Mouse (Mus musculus) hindbrain, embryonic 14.5 days (tissue): ENCODE data around the gene Dcst1. TPM values are rescaled to one million over a fixed set of nuclear protein-coding genes. Genes with fewer than 3 reads are reported as not detected.

Experiments used
- ATAC-seq: fragments of 200-750 bp; cut with Nextera tagmentation; 2 replicates; pipeline ENCODE4 v1.8.0; 2017; ENCODE audit warnings: moderate number of reproducible peaks, mild to moderate bottlenecking, moderate TSS enrichment, moderate library complexity; ENCODE audit not compliant: low FRiP score
- DNase-seq: peaks from one replicate; pipeline ENCODE4 v3.0.0-alpha.2; 2015; ENCODE audit warnings: low spot score
- H3K27ac ChIP-seq: fragments of 300-500 bp; sonication (generic); 2 replicates; pipeline ENCODE4 v1.5.1; 2014; ENCODE audit warnings: mild to moderate bottlenecking, moderate library complexity
- H3K27me3 ChIP-seq: fragments of 300-500 bp; sonication (generic); 2 replicates; pipeline ENCODE4 v1.6.1; 2014; ENCODE audit warnings: mild to moderate bottlenecking, low read length, mixed read lengths; ENCODE audit not compliant: control insufficient read depth, insufficient read depth
- H3K36me3 ChIP-seq: fragments of 300-500 bp; sonication (generic); replicated peaks from 2 replicates; pipeline ENCODE4 v1.6.1; 2014; ENCODE audit not compliant: control insufficient read depth, insufficient read depth
- H3K4me1 ChIP-seq: fragments of 300-500 bp; sonication (generic); replicated peaks from 2 replicates; pipeline ENCODE4 v1.6.1; 2014; ENCODE audit warnings: antibody characterized with exemption, low read length, mixed read lengths; ENCODE audit not compliant: control insufficient read depth, insufficient read depth
- H3K4me2 ChIP-seq: fragments of 300-500 bp; sonication (generic); replicated peaks from 2 replicates; pipeline ENCODE4 v1.6.1; 2014; ENCODE audit warnings: mild to moderate bottlenecking, moderate library complexity
- H3K4me3 ChIP-seq: fragments of 300-500 bp; sonication (generic); replicated peaks from 2 replicates; pipeline ENCODE4 v1.5.1; 2014; ENCODE audit warnings: mild to moderate bottlenecking, low read length
- H3K9ac ChIP-seq: fragments of 300-500 bp; sonication (generic); 2 replicates; pipeline ENCODE4 v1.6.1; 2014
- H3K9me3 ChIP-seq: fragments of 300-500 bp; sonication (generic); 2 replicates; pipeline ENCODE4 v1.6.1; 2016; ENCODE audit warnings: low read length; ENCODE audit not compliant: control insufficient read depth
- WGBS: fragments of 180-500 bp; shearing (Covaris S2); extraction: QIAGEN DNeasy Blood & Tissue Kit; methylation state at CpG from one replicate; pipeline ENCODE4 v1.1.7; 2014; 5-methylcytosine and 5-hydroxymethylcytosine counted together
- polyA plus RNA-seq: library from polyadenylated mRNA; unstranded; fragments of >200 nt; fragmentation: Nextera tagmentation; extraction: Ambion mirVana; gene quantifications from 2 replicates; pipeline ENCODE4 v1.2.1, GENCODE M21; 2014

The Dcst1 gene
- polyA plus RNA-seq, 1 experiment from 2014 or later = 0.43 TPM

DNA sequence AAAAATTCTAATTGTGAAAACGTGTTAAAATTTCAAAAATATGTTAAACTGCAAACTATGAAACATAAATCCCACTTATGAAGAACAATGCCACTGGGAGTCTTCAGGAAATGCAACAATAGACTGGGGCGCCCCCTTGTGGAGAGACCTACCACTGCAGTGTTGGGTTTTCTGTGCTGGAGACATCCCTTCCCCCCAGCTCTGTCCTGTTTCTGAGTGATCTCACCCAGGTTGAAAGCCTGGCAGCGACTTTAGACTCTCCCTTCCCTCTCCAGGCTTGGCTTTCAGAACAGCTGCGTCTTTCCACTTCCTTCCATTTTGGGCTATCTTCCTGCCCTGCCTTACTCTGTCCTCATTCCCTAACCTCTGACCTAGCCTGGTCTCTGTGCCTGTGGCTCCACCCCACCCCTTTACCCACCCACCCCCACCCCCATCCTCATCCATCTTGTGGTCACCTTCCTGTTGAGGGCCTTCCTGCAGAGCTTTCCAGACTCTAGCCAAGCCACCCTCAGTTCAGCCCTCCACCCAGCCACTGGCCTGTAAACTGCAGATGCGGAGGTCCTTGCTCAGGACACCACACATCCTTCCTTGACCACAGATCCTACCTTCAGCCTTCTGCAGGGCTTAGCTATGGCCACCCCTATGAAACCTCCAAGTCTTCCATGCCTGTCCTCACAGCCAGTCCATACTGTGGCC, 10.1 kb downstream of the Dcst1 start:
- Histone ChIP-seq H3K4me1 (0 out of 2 replicates have a peak, but pooled peaks cover 8% of the 10 kb centered on the region), H3K27ac (no peak overlapping the region), H3K27me3 (0 out of 2 replicates have a peak, but pooled peaks cover 6% of the 10 kb centered on the region), H3K36me3 (no peaks in the 10 kb centered on the region), H3K4me3 (no peak overlapping the region), H3K4me2 (no peak overlapping the region), H3K9ac (no peak overlapping the region), H3K9me3 (no peaks in the 10 kb centered on the region)
- DNase-seq (peak; percentile 80), ATAC-seq (no peak)
- 19% methylated on average over 5 of the region's 5 CpGs for WGBS

DNA sequence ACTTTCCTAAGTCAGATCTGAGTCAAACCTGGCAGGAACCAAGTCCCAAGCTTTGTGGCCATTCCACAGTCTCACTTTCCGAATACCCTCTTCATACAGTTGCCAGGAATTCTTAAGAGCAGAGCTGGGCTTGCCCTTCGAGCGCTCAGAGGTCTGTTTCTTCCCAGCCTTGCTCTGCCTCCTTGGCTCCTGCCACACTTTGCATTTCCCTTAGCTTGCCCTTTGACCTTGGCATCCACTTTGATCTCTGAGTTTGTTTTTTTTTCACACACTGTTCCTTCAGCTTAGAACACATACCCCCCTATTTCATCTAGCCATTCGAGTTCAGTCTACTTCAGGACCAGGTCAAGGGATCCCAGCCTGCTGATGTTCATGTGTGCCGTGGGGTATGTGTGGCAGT, 13.8 kb downstream of the Dcst1 start:
- no peak overlapping the region for H3K27ac ChIP-seq
- H3K36me3 ChIP-seq = no peaks in the 10 kb centered on the region
- WGBS = 76% methylated on average over 5 of the region's 5 CpGs
- peaks cover 15% of the 10 kb centered on the region; the same call in 1 of the 2 replicates for H3K27me3 ChIP-seq
- H3K4me3 ChIP-seq = no peak overlapping the region
- no peak overlapping the region for H3K4me2 ChIP-seq
- no peaks in the 10 kb centered on the region for H3K9me3 ChIP-seq
- ATAC-seq (no peak), DNase-seq (no peak)
- H3K4me1 ChIP-seq = 0 out of 2 replicates have a peak, but pooled peaks cover 15% of the 10 kb centered on the region
- H3K9ac ChIP-seq = no peak overlapping the region

DNA sequence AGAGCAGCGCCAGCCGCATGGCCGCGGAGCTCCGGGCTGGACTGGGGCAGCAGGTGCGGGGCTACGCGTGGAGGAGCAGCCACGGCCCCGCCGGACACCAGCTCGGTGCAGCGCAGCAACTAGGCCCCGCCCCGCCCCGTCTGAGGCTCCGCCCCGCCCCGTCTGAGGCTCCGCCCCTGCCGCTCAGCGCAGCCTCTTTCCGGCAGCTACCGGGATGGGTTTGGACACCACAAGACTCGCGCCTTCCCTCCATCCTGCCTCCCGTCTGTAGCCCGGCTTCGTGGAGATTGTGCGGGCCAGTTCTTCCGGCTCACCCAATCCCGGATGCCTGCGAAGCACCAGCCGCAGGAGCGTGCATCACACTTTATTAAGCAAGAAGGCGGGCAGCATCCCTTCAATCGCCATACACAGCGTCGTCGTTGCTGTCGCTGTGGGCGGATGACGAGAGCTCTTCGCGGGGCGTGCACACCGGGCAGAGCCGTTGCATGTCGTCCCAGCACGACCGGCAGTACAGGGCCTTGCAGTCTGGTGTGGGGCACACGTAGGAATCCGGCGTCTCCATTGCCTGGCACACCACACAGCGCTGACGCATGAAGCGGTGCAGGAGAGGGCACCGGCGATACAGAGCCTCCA, 15.1 kb downstream of the Dcst1 start, which contains the start of gene Adam15:
Adam15 (minus strand) TSS at position 128 of the 633 bp plus-strand sequence.
- under 1% methylated on average over 56 of the region's 59 CpGs for WGBS

DNA sequence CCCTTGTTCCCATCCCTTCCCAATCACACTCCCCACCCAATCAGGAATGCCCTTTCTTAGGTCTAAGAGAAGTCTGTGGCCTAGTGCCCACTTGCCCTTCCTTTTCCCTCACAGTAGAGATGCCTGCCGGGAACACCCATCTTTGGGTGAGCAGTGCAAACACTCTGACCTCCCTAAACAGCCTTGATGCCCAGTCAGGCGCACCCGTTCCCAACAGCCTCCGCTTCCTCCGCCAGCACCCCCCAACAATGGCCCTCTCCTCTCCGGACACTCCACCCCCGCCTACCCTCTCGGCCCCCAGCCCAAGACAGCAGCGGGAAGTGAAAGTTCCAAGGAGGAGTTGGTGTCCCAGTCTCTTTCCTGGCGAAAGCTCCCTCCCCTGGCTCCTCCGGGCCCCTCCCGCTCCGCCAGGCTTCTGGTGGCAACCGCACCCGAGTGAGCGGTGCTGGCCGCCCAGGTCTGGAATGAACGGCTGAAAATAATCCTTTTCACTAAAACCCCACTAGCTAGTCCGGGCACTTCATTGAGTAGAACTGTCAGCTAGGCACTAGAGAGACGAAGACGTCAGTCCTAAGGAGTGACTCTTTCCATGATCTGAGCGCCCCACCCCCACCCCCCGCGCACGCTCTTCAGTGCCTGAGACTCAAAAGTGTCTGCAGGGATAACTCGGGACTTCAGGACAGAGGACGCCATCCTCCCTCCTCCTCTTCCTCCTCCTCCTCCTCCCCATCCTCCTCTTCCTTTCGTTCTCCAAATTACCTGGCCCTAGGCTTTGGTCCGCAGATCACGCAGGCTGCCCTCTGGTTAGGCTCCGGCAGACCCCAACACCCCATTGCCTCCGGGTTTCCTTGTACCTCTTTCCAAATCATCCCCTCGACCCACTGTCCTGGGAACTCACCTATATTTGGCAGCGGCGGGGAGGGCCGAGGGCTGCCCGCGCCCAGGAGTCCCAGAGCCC, 15.9 kb downstream of the Dcst1 start:
- Histone ChIP-seq H3K4me2 (peak overlapping the region; percentile 92), H3K4me1 (0 out of 2 replicates have a peak, but pooled peaks cover 15% of the 10 kb centered on the region), H3K27me3 (peaks cover 15% of the 10 kb centered on the region; the same call in 1 of the 2 replicates), H3K27ac (peak overlapping the region; percentile 87), H3K4me3 (peak overlapping the region; percentile 50), H3K36me3 (0 out of 2 replicates have a peak, but pooled peaks cover 1% of the 10 kb centered on the region), H3K9ac (peak overlapping the region; percentile 72), H3K9me3 (no peaks in the 10 kb centered on the region)
- peak; percentile 45 for ATAC-seq
- 1% methylated on average over 38 of the region's 38 CpGs for WGBS
- DNase-seq = no peak

More for the DNA sequence above, 15.1 kb downstream of the Dcst1 start, which contains the start of gene Adam15:
- Histone ChIP-seq H3K9ac (peak within 1 kb of the TSS; percentile 72), H3K4me3 (peak within 1 kb of the TSS; percentile 50), H3K9me3 (no peaks in the 10 kb centered on the region), H3K27me3 (peaks cover 15% of the 10 kb centered on the region; the same call in 1 of the 2 replicates), H3K27ac (peak within 1 kb of the TSS; percentile 87), H3K4me1 (0 out of 2 replicates have a peak, but pooled peaks cover 15% of the 10 kb centered on the region), H3K4me2 (peak within 1 kb of the TSS; percentile 92), H3K36me3 (no peaks in the 10 kb centered on the region)
- DNase-seq (peak; percentile 88), ATAC-seq (peak; percentile 92)

DNA sequence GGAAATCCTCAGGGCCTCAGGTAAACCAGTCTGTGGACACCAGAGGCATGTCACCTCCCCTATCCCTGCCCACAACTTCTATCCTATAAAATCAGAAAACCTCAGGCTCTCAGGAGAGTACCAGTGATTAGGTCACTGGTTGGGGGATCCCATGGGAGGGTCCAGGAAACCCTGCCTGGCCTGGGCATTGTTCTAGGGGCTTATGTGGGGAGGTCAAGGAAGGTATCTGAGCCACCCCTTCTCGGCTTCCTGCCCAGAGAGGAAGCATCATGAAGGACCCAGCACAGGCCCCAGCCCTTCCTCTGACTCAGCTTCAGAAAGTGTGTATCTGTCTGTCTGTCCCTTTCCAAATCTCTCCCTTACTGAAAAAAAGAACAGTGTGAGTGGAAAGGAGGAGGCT, 17.1 kb downstream of the Dcst1 start:
- Histone ChIP-seq H3K36me3 (0 out of 2 replicates have a peak, but pooled peaks cover 12% of the 10 kb centered on the region), H3K4me2 (0 out of 2 replicates have a peak overlapping the region, but pooled peaks have one; percentile 92), H3K9me3 (no peaks in the 10 kb centered on the region), H3K27ac (no peak overlapping the region), H3K9ac (no peak overlapping the region), H3K4me1 (0 out of 2 replicates have a peak, but pooled peaks cover 15% of the 10 kb centered on the region), H3K27me3 (peaks cover 15% of the 10 kb centered on the region; the same call in 1 of the 2 replicates), H3K4me3 (no peak overlapping the region)
- DNase-seq (no peak), ATAC-seq (no peak)
- WGBS = 73% methylated on average over 1 of the region's 1 CpGs

DNA sequence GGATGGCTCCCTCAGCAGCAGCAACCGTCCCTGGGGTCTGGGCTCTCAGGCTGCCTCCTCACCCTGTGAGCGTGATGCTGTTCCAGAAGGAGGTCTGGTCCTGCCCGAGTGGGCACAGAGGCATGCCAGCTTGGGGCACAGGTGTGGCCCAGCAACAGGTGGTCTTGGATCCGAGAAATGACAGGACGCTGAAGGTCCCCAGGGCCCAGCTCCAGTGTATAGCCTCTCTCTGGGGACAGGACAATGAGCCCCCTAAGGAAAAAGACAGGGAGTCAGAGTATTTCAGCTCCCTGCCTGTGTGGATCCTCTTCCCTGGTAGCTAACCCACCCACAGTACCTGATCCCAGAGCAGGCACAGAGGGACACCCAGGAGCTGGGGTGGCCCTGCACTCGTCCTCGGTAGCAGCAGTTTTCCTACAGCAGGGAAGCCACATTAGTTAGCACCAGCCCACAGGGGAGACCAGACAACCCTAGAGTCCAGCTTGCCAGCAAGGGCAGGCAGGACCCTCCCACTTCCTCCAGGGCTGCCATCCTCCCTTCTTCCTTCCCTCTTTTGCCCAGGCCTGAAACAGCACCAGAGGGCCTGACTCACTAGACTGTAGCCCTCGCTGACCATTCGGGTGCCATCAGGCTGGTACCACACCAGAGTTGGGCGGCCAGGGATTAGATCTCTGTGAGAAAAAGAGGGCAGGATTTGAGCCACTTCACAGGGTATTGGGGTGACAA, 18.1 kb downstream of the Dcst1 start:
- no peak for ATAC-seq
- no peak overlapping the region for H3K27ac ChIP-seq
- no peaks in the 10 kb centered on the region for H3K9me3 ChIP-seq
- H3K4me3 ChIP-seq = no peak overlapping the region
- peaks cover 9% of the 10 kb centered on the region; the same call in 1 of the 2 replicates for H3K27me3 ChIP-seq
- H3K9ac ChIP-seq = no peak overlapping the region
- no peak overlapping the region for H3K4me2 ChIP-seq
- 80% methylated on average over 10 of the region's 10 CpGs for WGBS
- no peak for DNase-seq
- 0 out of 2 replicates have a peak, but pooled peaks cover 15% of the 10 kb centered on the region for H3K4me1 ChIP-seq
- H3K36me3 ChIP-seq = 0 out of 2 replicates have a peak, but pooled peaks cover 13% of the 10 kb centered on the region

DNA sequence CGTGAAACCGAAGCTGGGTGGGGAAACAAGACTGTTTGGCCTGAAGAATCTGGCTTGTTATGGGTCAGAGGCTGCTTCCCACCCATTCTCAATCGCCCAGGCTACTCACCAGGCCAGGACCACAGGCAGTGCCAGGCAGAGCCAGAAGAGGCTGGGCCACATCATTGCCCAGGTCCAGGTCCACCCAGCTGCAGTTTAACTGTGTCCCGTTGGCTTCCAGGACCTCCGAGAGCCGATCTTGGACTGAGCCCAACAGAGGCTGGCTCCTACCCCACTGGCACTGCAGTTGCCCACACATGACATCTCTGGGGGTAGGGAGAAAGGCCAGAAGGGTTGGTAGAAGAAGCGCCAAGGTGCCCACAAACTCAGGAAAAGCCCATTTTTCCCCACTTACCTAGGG, 21.8 kb downstream of the Dcst1 start:
- Histone ChIP-seq H3K9me3 (no peaks in the 10 kb centered on the region), H3K4me3 (no peak overlapping the region), H3K4me1 (peaks cover 23% of the 10 kb centered on the region), H3K36me3 (0 out of 2 replicates have a peak, but pooled peaks cover 13% of the 10 kb centered on the region), H3K9ac (no peak overlapping the region), H3K4me2 (no peak overlapping the region), H3K27me3 (peaks cover 6% of the 10 kb centered on the region; the same call in 1 of the 2 replicates), H3K27ac (no peak overlapping the region)
- 83% methylated on average over 7 of the region's 7 CpGs for WGBS
- no peak for DNase-seq
- no peak for ATAC-seq

DNA sequence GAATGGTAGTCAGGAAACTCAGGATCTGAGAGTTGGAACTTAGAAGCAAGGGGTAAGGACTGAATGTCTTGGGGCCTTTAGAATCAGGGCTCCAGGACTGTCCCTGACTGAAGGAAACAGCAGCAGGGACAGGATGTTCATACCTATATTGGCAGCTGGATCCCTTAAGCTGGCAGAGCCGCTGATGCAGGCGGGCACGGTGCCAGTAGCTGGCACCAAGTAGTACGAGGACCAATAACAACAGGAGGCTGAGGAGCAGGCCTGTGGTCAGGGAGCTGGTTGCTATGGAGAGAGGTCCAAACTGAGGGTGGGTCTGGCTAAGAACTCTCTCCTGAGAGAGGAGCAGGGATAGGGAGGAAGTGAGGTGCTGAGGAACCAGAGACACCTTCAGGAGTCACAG, 23.3 kb downstream of the Dcst1 start:
- no peak overlapping the region for H3K9ac ChIP-seq

More for the DNA sequence above, 23.3 kb downstream of the Dcst1 start:
- Histone ChIP-seq H3K36me3 (0 out of 2 replicates have a peak, but pooled peaks cover 13% of the 10 kb centered on the region), H3K27me3 (no peaks in the 10 kb centered on the region), H3K9me3 (no peaks in the 10 kb centered on the region), H3K4me1 (peaks cover 30% of the 10 kb centered on the region), H3K4me3 (no peak overlapping the region), H3K27ac (no peak overlapping the region), H3K4me2 (no peak overlapping the region)
- no peak for DNase-seq
- no peak for ATAC-seq
- 80% methylated on average over 4 of the region's 4 CpGs for WGBS
